Mouse (Mus musculus): ENCODE results near the gene Spp2.

The Spp2 gene

GRCm38 (mm10) chr1:88406807-88407198 lies at the start of gene Spp2:
Spp2 (plus strand) TSS chr1:88406961.
- DNase-seq (ENCODE audit: low spot score in 2 of 2), result no peak

GRCm38 (mm10) chr1:88357458-88358090 lies 49.2 kb upstream of the Spp2 start:
- peak in 1 of 2 experiments; percentile 73 for DNase-seq (ENCODE audit: low spot score in 2 of 2)

- DNase-seq (ENCODE audit: low spot score in 2 of 2), result no peak
Observed at GRCm38 (mm10) chr1:88358102-88358654, 48.6 kb upstream of the Spp2 start.

- DNase-seq (ENCODE audit: low spot score in 2 of 2), result no peak
Observed at GRCm38 (mm10) chr1:88361085-88361484, 45.7 kb upstream of the Spp2 start.

GRCm38 (mm10) chr1:88366881-88367644 lies 39.7 kb upstream of the Spp2 start:
- DNase-seq (ENCODE audit: low spot score in 2 of 2), result no peak

GRCm38 (mm10) chr1:88378446-88378845 lies 28.3 kb upstream of the Spp2 start:
- no peak for DNase-seq (ENCODE audit: low spot score in 2 of 2)

GRCm38 (mm10) chr1:88391632-88392031 lies 15.1 kb upstream of the Spp2 start:
- DNase-seq (ENCODE audit: low spot score in 2 of 2), result no peak

GRCm38 (mm10) chr1:88393321-88393720 lies 13.4 kb upstream of the Spp2 start:
- no peak for DNase-seq (ENCODE audit: low spot score in 2 of 2)

GRCm38 (mm10) chr1:88403378-88403777 lies 3.4 kb upstream of the Spp2 start:
- DNase-seq (ENCODE audit: low spot score in 2 of 2), result no peak

- DNase-seq (ENCODE audit: low spot score in 2 of 2), result no peak
Observed at GRCm38 (mm10) chr1:88406078-88406806, 519 bp upstream of the Spp2 start.

- DNase-seq (ENCODE audit: low spot score in 2 of 2), result no peak
Observed at GRCm38 (mm10) chr1:88408340-88408739, 1.6 kb downstream of the Spp2 start.

GRCm38 (mm10) chr1:88412013-88412412 lies 5.3 kb downstream of the Spp2 start:
- no peak for DNase-seq (ENCODE audit: low spot score in 2 of 2)

GRCm38 (mm10) chr1:88418943-88419342 lies 12.2 kb downstream of the Spp2 start:
- no peak for DNase-seq (ENCODE audit: low spot score in 2 of 2)

GRCm38 (mm10) chr1:88422045-88422444 lies 15.3 kb downstream of the Spp2 start:
- DNase-seq (ENCODE audit: low spot score in 2 of 2), result no peak

GRCm38 (mm10) chr1:88422846-88423395 lies 16.2 kb downstream of the Spp2 start:
- no peak for DNase-seq (ENCODE audit: low spot score in 2 of 2)

GRCm38 (mm10) chr1:88424602-88425252 lies 18.0 kb downstream of the Spp2 start:
- DNase-seq (ENCODE audit: low spot score in 2 of 2), result peak; percentile 40 to 82

- no peak for DNase-seq (ENCODE audit: low spot score in 2 of 2)
Observed at GRCm38 (mm10) chr1:88427987-88428741, 21.4 kb downstream of the Spp2 start.

- no peak for DNase-seq (ENCODE audit: low spot score in 2 of 2)
Observed at GRCm38 (mm10) chr1:88429413-88429812, 22.7 kb downstream of the Spp2 start.

- DNase-seq (ENCODE audit: low spot score in 2 of 2), result no peak
Observed at GRCm38 (mm10) chr1:88431262-88431661, 24.5 kb downstream of the Spp2 start.

GRCm38 (mm10) chr1:88432601-88433000 lies 25.8 kb downstream of the Spp2 start:
- DNase-seq (ENCODE audit: low spot score in 2 of 2), result no peak
